Comparison of ENCODE assay signal across 8 mouse cellular contexts in the genomic region with DNA sequence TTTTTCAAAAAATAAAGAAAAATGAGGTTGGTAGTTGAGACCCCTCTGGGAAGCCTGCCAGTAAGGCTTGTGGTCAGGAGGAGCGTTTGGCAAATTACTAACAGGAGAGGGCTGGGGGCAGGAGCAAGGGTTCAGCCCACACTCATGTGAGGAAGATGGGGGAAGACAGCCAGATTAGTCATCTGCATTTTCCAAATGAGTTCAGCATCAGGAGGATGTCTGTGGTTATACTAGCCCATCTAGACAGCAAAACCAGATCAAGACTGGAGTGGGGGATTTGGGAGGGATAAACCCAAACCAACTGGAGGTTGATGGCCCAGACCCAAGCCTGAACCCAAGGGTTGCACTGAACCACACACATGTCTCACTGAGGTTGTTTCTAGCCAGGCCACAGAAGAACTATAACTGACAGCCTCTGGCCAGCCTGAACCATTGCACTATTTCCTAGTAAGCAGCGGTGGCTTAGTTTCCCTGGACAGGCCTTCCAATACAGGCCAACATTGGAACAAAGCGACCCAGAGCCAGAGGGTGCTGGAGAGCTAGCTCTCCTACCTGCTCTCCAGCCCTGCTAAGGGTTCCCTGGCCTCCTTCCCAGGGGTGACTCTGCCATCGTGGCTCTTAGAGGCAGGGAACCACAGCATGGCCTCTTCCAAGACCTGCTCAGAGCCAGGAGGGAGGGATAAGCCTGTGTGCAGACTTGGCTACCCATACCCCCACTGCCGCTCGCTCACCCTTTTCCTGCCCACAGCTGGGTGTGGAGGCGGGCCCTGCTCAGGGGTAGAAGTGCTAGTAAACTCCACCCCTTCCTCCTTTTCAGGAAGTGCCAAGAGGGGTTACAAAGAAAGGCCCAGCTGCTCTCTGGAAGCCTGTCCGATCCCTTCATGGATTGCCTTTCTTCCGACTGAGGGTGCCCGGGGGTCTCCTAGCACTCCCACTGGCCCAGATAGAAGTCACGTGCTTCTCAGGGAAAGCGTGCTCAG. TPM values are rescaled to one million over a fixed set of nuclear protein-coding genes. Genes with fewer than 3 reads are reported as not detected.
DNase-seq lines count a peak whose midpoint lies in the region; ATAC-seq and TF ChIP-seq lines count a peak whose summit lies in the region.

No protein-coding gene starts in this region.

- TF ChIP-seq CTCF in left cerebral cortex, adult 2 months (IDR thresholded peaks at IDR 0.05), result no peak
- TF ChIP-seq CTCF in bone marrow macrophage, adult 2 months (IDR thresholded peaks at IDR 0.05; ENCODE audit: low read depth, low read length), result no peak

- H3K36me3 ChIP-seq in heart, embryonic 12.5 days, result no peaks in the 10 kb centered on the region
- H3K36me3 ChIP-seq in megakaryocyte, embryonic 14.5 days (replicated peaks; ENCODE audit: low read length), result no peaks in the 10 kb centered on the region

- H3K9me3 ChIP-seq in heart, embryonic 12.5 days (replicated peaks), result no peaks in the 10 kb centered on the region
- no peaks in the 10 kb centered on the region for H3K9me3 ChIP-seq in megakaryocyte, embryonic 14.5 days

- peak; percentile 69 for ATAC-seq in heart, embryonic 12.5 days (ENCODE audit: insufficient number of reproducible peaks, low FRiP score)

- no peak overlapping the region for H3K9ac ChIP-seq in heart, embryonic 12.5 days

- H3K4me2 ChIP-seq in heart, embryonic 12.5 days, result 0 out of 2 replicates have a peak overlapping the region, but pooled peaks have one; percentile 20

- H3K4me3 ChIP-seq in left cerebral cortex, adult 2 months, result no peak overlapping the region
- H3K4me3 ChIP-seq in bone marrow macrophage, adult 2 months (ENCODE audit: insufficient read depth, low read length), result peak overlapping the region; percentile 69
- H3K4me3 ChIP-seq in heart, embryonic 12.5 days, result no peak overlapping the region
- H3K4me3 ChIP-seq in megakaryocyte, embryonic 14.5 days (replicated peaks), result peak overlapping the region; percentile 91

- H3K27ac ChIP-seq in left cerebral cortex, adult 2 months, result peak overlapping the region; percentile 69
- peak overlapping the region; percentile 94 for H3K27ac ChIP-seq in bone marrow macrophage, adult 2 months (ENCODE audit: insufficient read depth, low read depth, low read length)
- peak overlapping the region; percentile 46 for H3K27ac ChIP-seq in heart, embryonic 12.5 days (ENCODE audit: poor library complexity, severe bottlenecking)

- TF ChIP-seq POLR2A in bone marrow macrophage, adult 2 months (IDR thresholded peaks at IDR 0.05; ENCODE audit: borderline replicate concordance, low read depth, low read length), result 0 out of 2 replicates have a peak, but pooled peaks have one; percentile 58

- no peaks in the 10 kb centered on the region for H3K27me3 ChIP-seq in heart, embryonic 12.5 days (replicated peaks)
- H3K27me3 ChIP-seq in megakaryocyte, embryonic 14.5 days (replicated peaks), result no peaks in the 10 kb centered on the region

- intact Hi-C loops in left cerebral cortex, adult 2 months (cut with DNase I), result no loop called here
- intact Hi-C loops in left cerebral cortex, postnatal 4 days (cut with DNase I), result no loop called here

- WGBS in heart, embryonic 12.5 days, result 55% methylated on average over 12 of the region's 12 CpGs

- peaks cover 46% of the 10 kb centered on the region for H3K4me1 ChIP-seq in bone marrow macrophage, adult 2 months (ENCODE audit: control insufficient read depth, insufficient read depth, low read length)
- peaks cover 31% of the 10 kb centered on the region for H3K4me1 ChIP-seq in heart, embryonic 12.5 days (replicated peaks)
- peaks cover 69% of the 10 kb centered on the region for H3K4me1 ChIP-seq in megakaryocyte, embryonic 14.5 days

- DNase-seq in left cerebral cortex, adult 2 months (ENCODE audit: extremely low spot score in 1 of 2, low spot score in 2 of 2), result no peak
- no peak for DNase-seq in left cerebral cortex, postnatal 4 days
- peak; percentile 53 to 79 for DNase-seq in kidney, postnatal 25 days
- peak; percentile 88 for DNase-seq in thymus, postnatal 4 days
- no peak for DNase-seq in frontal cortex, postnatal 25 days (ENCODE audit: low spot score in 2 of 2)

RNA-seq across cellular contexts. Expression of a gene that starts 5.2 kb away (rescaled TPM):
- total RNA-seq in left cerebral cortex, adult 2 months (2021), result 1 to 10 TPM; 6.8 to 7.7 TPM
- 10 to 100 TPM; 19.9 to 20.6 TPM for total RNA-seq in left cerebral cortex, postnatal 4 days (2021)
- polyA plus RNA-seq in bone marrow macrophage, adult 2 months (2012; ENCODE audit: insufficient read depth, insufficient read length, missing spikeins), result 32.1 and 36.2 TPM in 2 replicates
- 25.5 and 27.8 TPM in 2 replicates for polyA plus RNA-seq in heart, embryonic 12.5 days (2016; fragmentation: Nextera tagmentation; extraction: Ambion mirVana)
- polyA plus RNA-seq in megakaryocyte, embryonic 14.5 days (2012; ENCODE audit: insufficient read depth, low replicate concordance), result 25.0 and 60.9 TPM in 2 replicates

RNA-seq across cellular contexts. Expression of a gene that starts 11.5 kb away (rescaled TPM):
- 1 to 10 TPM; 2.5 to 5.0 TPM for total RNA-seq in left cerebral cortex, adult 2 months (2021)
- 1 to 10 TPM; 5.9 to 6.9 TPM for total RNA-seq in left cerebral cortex, postnatal 4 days (2021)
- 18.5 and 22.9 TPM in 2 replicates for polyA plus RNA-seq in bone marrow macrophage, adult 2 months (2012; ENCODE audit: insufficient read depth, insufficient read length, missing spikeins)
- polyA plus RNA-seq in heart, embryonic 12.5 days (2016; fragmentation: Nextera tagmentation; extraction: Ambion mirVana), result 36.9 and 38.9 TPM in 2 replicates
- 68.9 and 81.7 TPM in 2 replicates for polyA plus RNA-seq in megakaryocyte, embryonic 14.5 days (2012; ENCODE audit: insufficient read depth, low replicate concordance)

RNA-seq across cellular contexts. Expression of a gene that starts 20.4 kb away (rescaled TPM):
- 10 to 100 TPM; 52.8 to 56.0 TPM for total RNA-seq in left cerebral cortex, adult 2 months (2021)
- 100 to 1,000 TPM; 101 to 102 TPM for total RNA-seq in left cerebral cortex, postnatal 4 days (2021)
- 187 and 203 TPM in 2 replicates for polyA plus RNA-seq in bone marrow macrophage, adult 2 months (2012; ENCODE audit: insufficient read depth, insufficient read length, missing spikeins)
- polyA plus RNA-seq in heart, embryonic 12.5 days (2016; fragmentation: Nextera tagmentation; extraction: Ambion mirVana), result 209 and 232 TPM in 2 replicates
- 257 and 338 TPM in 2 replicates for polyA plus RNA-seq in megakaryocyte, embryonic 14.5 days (2012; ENCODE audit: insufficient read depth, low replicate concordance)

RNA-seq across cellular contexts. Expression of a gene that starts 54.9 kb away (rescaled TPM):
- 1 to 10 TPM; 8.1 to 8.3 TPM for total RNA-seq in left cerebral cortex, adult 2 months (2021)
- total RNA-seq in left cerebral cortex, postnatal 4 days (2021), result 10 to 100 TPM; 10.3 to 10.7 TPM
- 32.8 and 36.7 TPM in 2 replicates for polyA plus RNA-seq in bone marrow macrophage, adult 2 months (2012; ENCODE audit: insufficient read depth, insufficient read length, missing spikeins)
- 12.7 and 13.5 TPM in 2 replicates for polyA plus RNA-seq in heart, embryonic 12.5 days (2016; fragmentation: Nextera tagmentation; extraction: Ambion mirVana)
- 12.6 and 15.3 TPM in 2 replicates for polyA plus RNA-seq in megakaryocyte, embryonic 14.5 days (2012; ENCODE audit: insufficient read depth, low replicate concordance)

RNA-seq across cellular contexts. Expression of a gene that starts 55.1 kb away (rescaled TPM):
- total RNA-seq in left cerebral cortex, adult 2 months (2021), result 10 to 100 TPM; 69.8 to 80.3 TPM
- total RNA-seq in left cerebral cortex, postnatal 4 days (2021), result 10 to 100 TPM; 63.8 to 74.6 TPM
- 55.0 and 59.6 TPM in 2 replicates for polyA plus RNA-seq in bone marrow macrophage, adult 2 months (2012; ENCODE audit: insufficient read depth, insufficient read length, missing spikeins)
- 45.1 and 45.8 TPM in 2 replicates for polyA plus RNA-seq in heart, embryonic 12.5 days (2016; fragmentation: Nextera tagmentation; extraction: Ambion mirVana)
- 2.2 TPM in 1 of 2 replicates, not detected in the other for polyA plus RNA-seq in megakaryocyte, embryonic 14.5 days (2012; ENCODE audit: insufficient read depth, low replicate concordance)

Comparison
In these comparisons a context has a peak if more than half of its experiments do, and no peak if none do; other contexts are left out.
1. DNase-seq: peak in kidney, postnatal 25 days (2 of 2) and thymus, postnatal 4 days (single experiment); none in left cerebral cortex, adult 2 months (0 of 2), left cerebral cortex, postnatal 4 days (single experiment) and frontal cortex, postnatal 25 days (0 of 2).
2. H3K4me3 ChIP-seq: peak in bone marrow macrophage, adult 2 months (single experiment) and megakaryocyte, embryonic 14.5 days (single experiment); none in left cerebral cortex, adult 2 months (single experiment) and heart, embryonic 12.5 days (single experiment).
3. Peak in every context shown above with its lines, with median percentiles within 50 percentile points of each other: H3K27ac ChIP-seq.